Mouse (Mus musculus) left cerebral cortex, postnatal 10 days (tissue): ENCODE results near the gene Ms4a1. TPM values are rescaled to one million over a fixed set of nuclear protein-coding genes. Genes with fewer than 3 reads are reported as not detected.

Experiments used
- DNase-seq, 2 experiments: peaks; one replicate each; pipeline ENCODE4 v3.0.0; 2021 to 2022; ENCODE audit warnings: low spot score in 2 of 2, mixed read lengths in 1 of 2; ENCODE audit errors: extremely low spot score in 1 of 2
- intact Hi-C: fragments of 180-260 bp; cut with DNase I; formaldehyde crosslinking; loops from one replicate; pipeline ENCODE4 v1.15.1; 2025
- total RNA-seq, 2 experiments: library from RNA; stranded (reverse); gene quantifications; 2 replicates each; pipeline ENCODE4 v1.2.3; 2021

Ms4a1 gene
- total RNA-seq, 2 experiments from 2014 or later = 0.17 TPM; not detected in 1

GRCm38 (mm10) chr19:11234244-11234643 lies 31.8 kb downstream of the Ms4a1 start:
- DNase-seq = no peak
- intact Hi-C loops = no loop called here

- DNase-seq = no peak
- intact Hi-C loops = no loop called here
These were observed 33.7 kb downstream of the Ms4a1 start, which contains the start of gene Ms4a12 for GRCm38 (mm10) chr19:11232348-11232747. Gene Ms4a12, minus strand, starts transcription at chr19:11232448.

Other genes with a start within 250 kb of the Ms4a1 start
- not detected for gene Ms4a18, start 248.2 kb downstream of the Ms4a1 start, total RNA-seq
- gene Ms4a8a, start 185.1 kb downstream of the Ms4a1 start, total RNA-seq = under 1 TPM in 1 of 2 experiments, not detected in 1; 0.43 TPM
- not detected for gene 1700017D01Rik, start 135.4 kb downstream of the Ms4a1 start, total RNA-seq
- not detected for gene 1700025F22Rik, start 100.9 kb downstream of the Ms4a1 start, total RNA-seq
- gene Ms4a13, start 69.5 kb downstream of the Ms4a1 start, total RNA-seq = not detected
- gene Ms4a12, start 33.8 kb downstream of the Ms4a1 start, total RNA-seq = not detected
- not detected for gene Ms4a5, start 17.6 kb upstream of the Ms4a1 start, total RNA-seq
- not detected for gene Ms4a14, start 48.2 kb upstream of the Ms4a1 start, total RNA-seq
- 1 to 10 TPM in 1 of 2 experiments, not detected in 1; 1.1 TPM for gene Ms4a7, start 69.9 kb upstream of the Ms4a1 start, total RNA-seq
- 1 to 10 TPM in 1 of 2 experiments, under 1 TPM in 1; 0.59 to 1.3 TPM for gene Ms4a4a, start 109.3 kb upstream of the Ms4a1 start, total RNA-seq
- gene Ms4a4c, start 138.5 kb upstream of the Ms4a1 start, total RNA-seq = not detected
- gene Ms4a4b, start 177.3 kb upstream of the Ms4a1 start, total RNA-seq = not detected
- gene Ms4a6c, start 203.1 kb upstream of the Ms4a1 start, total RNA-seq = 1 to 10 TPM; 1.6 to 2.0 TPM
- gene Gm8369, start 219.7 kb upstream of the Ms4a1 start, total RNA-seq = 1 to 10 TPM; 1.0 to 1.1 TPM